Mouse (Mus musculus) lung, postnatal 0 days (tissue): ENCODE measurements around the gene Efcab12.

Source experiments
- CTCF ChIP-seq: IDR thresholded peaks from 2 replicates; pipeline ENCODE4 v1.5.1; 2016; ENCODE audit warnings: antibody characterized with exemption, mild to moderate bottlenecking
- EP300 ChIP-seq: IDR thresholded peaks from 2 replicates; pipeline ENCODE4 v1.6.1; 2016; ENCODE audit warnings: antibody characterized with exemption, mild to moderate bottlenecking, control low read depth

- no peak for TF ChIP-seq CTCF
- no peak for TF ChIP-seq EP300
Measured at GRCm38 (mm10) chr6:115760982-115761381, 77.2 kb downstream of the Efcab12 start.
